In the genomic region with DNA sequence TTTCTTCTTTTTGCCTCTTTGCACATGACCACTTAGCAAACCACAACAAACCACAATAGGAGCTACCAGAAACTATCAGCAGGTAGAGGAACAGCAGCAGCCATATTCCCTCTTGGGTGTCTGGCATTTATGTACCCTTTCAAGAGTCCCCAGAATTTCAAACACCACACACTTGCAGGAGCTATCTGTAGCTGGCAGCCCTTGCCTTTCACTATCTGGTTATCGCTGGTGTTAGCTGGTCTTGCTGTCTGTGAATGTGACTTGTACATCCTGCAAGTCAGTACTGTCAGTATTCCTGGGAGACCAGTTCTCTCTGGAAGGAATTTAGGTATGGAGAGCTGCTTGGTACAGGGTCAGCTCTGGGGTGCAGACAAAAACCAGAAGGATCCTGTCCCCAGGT, we compare ENCODE assay signal across 18 mouse cellular contexts.
DNase-seq lines count a peak whose midpoint lies in the region; TF ChIP-seq lines count a peak whose summit lies in the region.
"Had no signal": no experiment of that assay in that cellular context is flagged by ENCODE, and none has a peak within 500 bp of the region (broad histone marks: within the 10 kb centered on the region; RNA-seq: fewer than 3 reads in every experiment).

No protein-coding gene starts in this region.

- no peak for TF ChIP-seq RAD21 in MEL (IDR thresholded peaks at IDR 0.05; ENCODE audit: low read depth, low read length)

- H3K27ac ChIP-seq in heart, adult 2 months, result no peak overlapping the region
- H3K27ac ChIP-seq in MEL (ENCODE audit: control insufficient read depth, low read depth, low read length), result no peak overlapping the region
- H3K27ac ChIP-seq in gastrocnemius, adult 2 months, result no peak overlapping the region

- H3K4me3 ChIP-seq in heart, adult 2 months, result no peak overlapping the region
- 0 out of 4 replicates have a peak overlapping the region, but pooled peaks of 1 of the 2 experiments have one; percentile 29 for H3K4me3 ChIP-seq in MEL (ENCODE audit: control insufficient read depth in 1 of 2, insufficient read depth in 1 of 2, low read depth in 2 of 2, low read length in 2 of 2)
- no peak overlapping the region for H3K4me3 ChIP-seq in gastrocnemius, adult 2 months

- H3K36me3 ChIP-seq in heart, adult 2 months (ENCODE audit: control insufficient read depth, insufficient read depth, low read length), result no peaks in the 10 kb centered on the region
- peaks cover 0 to 5% of the 10 kb centered on the region in 2 experiments; a peak in 2 of 4 replicates for H3K36me3 ChIP-seq in MEL (ENCODE audit: control insufficient read depth in 1 of 2, insufficient read depth in 2 of 2, low read length in 2 of 2)
- H3K36me3 ChIP-seq: G1E had no signal

- no peaks in the 10 kb centered on the region for H3K27me3 ChIP-seq in heart, adult 2 months (ENCODE audit: control insufficient read depth, insufficient read depth, low read length)
- H3K27me3 ChIP-seq in MEL (ENCODE audit: control insufficient read depth in 1 of 2, insufficient read depth in 2 of 2, low read length in 2 of 2), result no peaks in the 10 kb centered on the region
- H3K27me3 ChIP-seq: CH12.LX, Patski had no signal

- TF ChIP-seq EP300 in heart, adult 2 months (IDR thresholded peaks at IDR 0.05; ENCODE audit: insufficient read depth, low read depth, low read length), result no peak
- TF ChIP-seq EP300 in MEL (IDR thresholded peaks at IDR 0.05; ENCODE audit: low read depth in 1 of 2, low read length in 2 of 2), result peak in 1 of 2 experiments; percentile 27; a peak in 1 of 4 replicates

- H3K9ac ChIP-seq in heart, adult 2 months (ENCODE audit: low read depth, low read length), result no peak overlapping the region
- H3K9ac ChIP-seq in MEL (ENCODE audit: control insufficient read depth, low read depth, low read length, poor library complexity, severe bottlenecking), result no peak overlapping the region

- no peak for TF ChIP-seq POLR2A in heart, adult 2 months (IDR thresholded peaks at IDR 0.05; ENCODE audit: insufficient read depth, low read depth, low read length)
- TF ChIP-seq POLR2A in MEL (IDR thresholded peaks at IDR 0.05; ENCODE audit: control insufficient read depth in 1 of 2, insufficient read depth in 1 of 2, low read depth in 1 of 2, low read length in 2 of 2, poor library complexity in 1 of 2), result no peak

- H3K4me1 ChIP-seq in heart, adult 2 months (ENCODE audit: control insufficient read depth, insufficient read depth, low read length), result no peaks in the 10 kb centered on the region
- peaks cover 3 to 12% of the 10 kb centered on the region in 2 experiments for H3K4me1 ChIP-seq in MEL (ENCODE audit: control insufficient read depth in 1 of 2, insufficient read depth in 2 of 2, low read length in 2 of 2)

- H3K9me3 ChIP-seq in MEL (replicated peaks; ENCODE audit: insufficient read depth, low read length), result no peaks in the 10 kb centered on the region
- H3K9me3 ChIP-seq: G1E had no signal

- peak; percentile 23 for DNase-seq in heart, adult 11 months
- DNase-seq in heart, adult 2 months, result no peak
- peak; percentile 41 for DNase-seq in MEL (ENCODE audit: low read depth, low spot score)
- no peak for DNase-seq in gastrocnemius, adult 2 months
- DNase-seq: adrenal gland, adult 2 months; adrenal gland, adult 8-10 months; adrenal gland, postnatal 10 days; adrenal gland, postnatal 14 days; adrenal gland, postnatal 25 days; adrenal gland, postnatal 36 days; B cell, adult 2 months; cerebellum, adult 11 months; cerebellum, adult 11-12 months; cerebellum, adult 18-20 months; cerebellum, adult 2 months had no signal

- intact Hi-C loops in heart, adult 2 months (cut with DNase I), result no loop called here
- intact Hi-C loops in gastrocnemius, adult 2 months (cut with DNase I), result no loop called here

- TF ChIP-seq CTCF in heart, adult 2 months (IDR thresholded peaks at IDR 0.05), result no peak
- no peak for TF ChIP-seq CTCF in MEL (IDR thresholded peaks at IDR 0.05 in 2 of 3, conservative IDR thresholded peaks at IDR 0.05 in 1 of 3; ENCODE audit: control insufficient read depth in 1 of 3, insufficient read depth in 1 of 3, low read depth in 2 of 3, low read length in 3 of 3, poor library complexity in 1 of 3, severe bottlenecking in 1 of 3)
- no peak for TF ChIP-seq CTCF in gastrocnemius, adult 2 months (IDR thresholded peaks at IDR 0.05)

- WGBS in heart, adult 2 months, result 67% methylated on average over 1 of the region's 1 CpGs

- H3K79me2 ChIP-seq in heart, adult 2 months (replicated peaks; ENCODE audit: control insufficient read depth, insufficient read depth, low read length), result no peaks in the 10 kb centered on the region
- H3K79me2 ChIP-seq in MEL (ENCODE audit: control insufficient read depth, insufficient read depth, low read length, poor library complexity), result no peaks in the 10 kb centered on the region

TF ChIP-seq in MEL, 35 proteins besides CTCF, POLR2A, EP300 and RAD21:
- TF ChIP-seq CHD1 (IDR thresholded peaks at IDR 0.05; ENCODE audit: low read depth, low read length), result no peak
- no peak for TF ChIP-seq RCOR1 (IDR thresholded peaks at IDR 0.05; ENCODE audit: low read depth, low read length)
- peak; percentile 63 for TF ChIP-seq TAL1 (IDR thresholded peaks at IDR 0.05; ENCODE audit: low read length)
- 0 out of 2 replicates have a peak, but pooled peaks have one; percentile 27 for TF ChIP-seq GATA1 (IDR thresholded peaks at IDR 0.05; ENCODE audit: low read depth, low read length)
- TF ChIP-seq TCF12 (IDR thresholded peaks at IDR 0.05; ENCODE audit: low read depth, low read length), result peak; percentile 60

Comparison
In these comparisons a context has a peak if more than half of its experiments do, and no peak if none do; other contexts are left out.
1. DNase-seq: peak in heart, adult 11 months (single experiment) and MEL (single experiment); none in heart, adult 2 months (0 of 2) and gastrocnemius, adult 2 months (single experiment).